29 mouse cellular contexts compared by ENCODE assay signal in genomic region chr2:50805645-50806044, GRCm38 (mm10).
DNase-seq lines count a peak whose midpoint lies in the region; ATAC-seq lines count a peak whose summit lies in the region.
"Had no signal": no experiment of that assay in that cellular context is flagged by ENCODE, and none has a peak within 500 bp of the region (broad histone marks: within the 10 kb centered on the region; RNA-seq: fewer than 3 reads in every experiment).

No protein-coding gene starts in this region.

- no peak for ATAC-seq in heart, embryonic 11.5 days (replicated peaks; ENCODE audit: insufficient number of reproducible peaks, low FRiP score, low TSS enrichment)
- ATAC-seq: forebrain, postnatal 0 days; hindbrain, embryonic 16.5 days; liver, postnatal 0 days had no signal

- H3K27me3 ChIP-seq in heart, embryonic 11.5 days (ENCODE audit: control insufficient read depth, insufficient read depth, low read length), result no peaks in the 10 kb centered on the region
- H3K27me3 ChIP-seq: CH12.LX; embryonic facial prominence, embryonic 13.5 days; limb, embryonic 13.5 days; neural tube, embryonic 13.5 days had no signal

- DNase-seq in gastrocnemius, postnatal 25 days, result peak; percentile 15
- DNase-seq in gastrocnemius, postnatal 36 days, result no peak
- peak; percentile 28 to 61 for DNase-seq in heart, adult 9 months (ENCODE audit: low spot score in 2 of 2)
- peak; percentile 68 for DNase-seq in adipocyte (ENCODE audit: low spot score)
- DNase-seq in adrenal gland, adult 18-20 months (ENCODE audit: low spot score in 2 of 2), result no peak
- no peak for DNase-seq in kidney, adult 8-10 months
- DNase-seq: adrenal gland, postnatal 14 days; B cell, adult 2 months; cerebellum, adult 11-12 months; cerebellum, adult 9-11 months; embryo, embryonic 11 days; forebrain, postnatal 0 days; kidney, adult 18-20 months; kidney, postnatal 36 days; liver, postnatal 0 days; lung, postnatal 36 days; right cerebral cortex, postnatal 4 days; thymus, adult 2 months; thymus, postnatal 4 days had no signal

- H3K4me3 ChIP-seq in heart, embryonic 11.5 days (ENCODE audit: low read depth, low read length), result no peak overlapping the region
- H3K4me3 ChIP-seq: embryonic facial prominence, embryonic 13.5 days; erythroblast, embryonic 14.5 days; layer of hippocampus, adult 2 months; limb, embryonic 13.5 days; neural tube, embryonic 13.5 days had no signal

- no peak overlapping the region for H3K4me2 ChIP-seq in heart, embryonic 11.5 days
- H3K4me2 ChIP-seq: embryonic facial prominence, embryonic 13.5 days; limb, embryonic 13.5 days; liver, embryonic 11.5 days; midbrain, embryonic 11.5 days; neural tube, embryonic 13.5 days had no signal

- no peak overlapping the region for H3K27ac ChIP-seq in heart, embryonic 11.5 days (ENCODE audit: low read depth, low read length)
- H3K27ac ChIP-seq: embryonic facial prominence, embryonic 13.5 days; layer of hippocampus, adult 2 months; limb, embryonic 13.5 days; neural tube, embryonic 13.5 days had no signal

- intact Hi-C loops in gastrocnemius, postnatal 36 days (cut with DNase I), result no loop called here

- peaks cover 4% of the 10 kb centered on the region; the same call in 1 of the 2 replicates for H3K4me1 ChIP-seq in heart, embryonic 11.5 days (ENCODE audit: control insufficient read depth, insufficient read depth, low read length)

- 68% methylated on average over 3 of the region's 3 CpGs for WGBS in heart, embryonic 11.5 days (ENCODE audit: insufficient replicate concordance)

- no peaks in the 10 kb centered on the region for H3K9me3 ChIP-seq in heart, embryonic 11.5 days (replicated peaks; ENCODE audit: control insufficient read depth, low read length)
- H3K9me3 ChIP-seq: embryonic facial prominence, embryonic 13.5 days; limb, embryonic 13.5 days; neural tube, embryonic 13.5 days had no signal

- H3K36me3 ChIP-seq in heart, embryonic 11.5 days (ENCODE audit: control insufficient read depth, insufficient read depth, low read length), result no peaks in the 10 kb centered on the region
- H3K36me3 ChIP-seq: embryonic facial prominence, embryonic 13.5 days; limb, embryonic 13.5 days; neural tube, embryonic 13.5 days had no signal

- H3K9ac ChIP-seq in heart, embryonic 11.5 days (ENCODE audit: low read depth, low read length), result no peak overlapping the region
- H3K9ac ChIP-seq: embryonic facial prominence, embryonic 13.5 days; forebrain, postnatal 0 days; limb, embryonic 13.5 days; liver, postnatal 0 days; neural tube, embryonic 13.5 days had no signal

Comparison
In these comparisons a context has a peak if more than half of its experiments do, and no peak if none do; other contexts are left out.
1. DNase-seq: peak in gastrocnemius, postnatal 25 days (single experiment), heart, adult 9 months (2 of 2) and adipocyte (single experiment); none in gastrocnemius, postnatal 36 days (0 of 2), adrenal gland, adult 18-20 months (0 of 2) and kidney, adult 8-10 months (0 of 2).